Mouse (Mus musculus) forebrain, embryonic 13.5 days (tissue): Measurements from ENCODE around the gene Trpm8. TPM values are rescaled to one million over a fixed set of nuclear protein-coding genes. Genes with fewer than 3 reads are reported as not detected.
A peak's percentile ranks its signal among the peaks of the same experiment; 100 is the strongest.

Source experiments
- ATAC-seq: fragments of 200-750 bp; cut with Nextera tagmentation; 2 replicates; pipeline ENCODE4 v1.8.0; 2017
- H3K27ac ChIP-seq: fragments of 300-500 bp; sonication (generic); 2 replicates; pipeline ENCODE4 v1.5.1; 2015; ENCODE audit warnings: inconsistent platforms, mild to moderate bottlenecking, moderate library complexity
- H3K27me3 ChIP-seq: fragments of 300-500 bp; sonication (generic); 2 replicates; pipeline ENCODE4 v1.6.1; 2015; ENCODE audit warnings: mild to moderate bottlenecking, inconsistent platforms
- H3K36me3 ChIP-seq: fragments of 300-500 bp; sonication (generic); 2 replicates; pipeline ENCODE4 v1.6.1; 2015; ENCODE audit warnings: mild to moderate bottlenecking, inconsistent platforms; ENCODE audit not compliant: poor library complexity, severe bottlenecking
- H3K4me1 ChIP-seq: fragments of 300-500 bp; sonication (generic); 2 replicates; pipeline ENCODE4 v1.6.1; 2015; ENCODE audit warnings: inconsistent platforms
- H3K4me2 ChIP-seq: fragments of 300-500 bp; sonication (generic); 2 replicates; pipeline ENCODE4 v1.6.1; 2015; ENCODE audit warnings: inconsistent platforms, mild to moderate bottlenecking, moderate library complexity
- H3K4me3 ChIP-seq: fragments of 300-500 bp; sonication (generic); 2 replicates; pipeline ENCODE4 v1.5.1; 2015; ENCODE audit warnings: mild to moderate bottlenecking, inconsistent platforms
- H3K9ac ChIP-seq: fragments of 300-500 bp; sonication (generic); 2 replicates; pipeline ENCODE4 v1.6.1; 2015; ENCODE audit warnings: mild to moderate bottlenecking, inconsistent platforms
- H3K9me3 ChIP-seq: fragments of 300-500 bp; sonication (generic); replicated peaks from 2 replicates; pipeline ENCODE4 v1.6.1; 2016; ENCODE audit warnings: inconsistent platforms
- WGBS: fragments of 180-500 bp; shearing (Covaris S2); methylation state at CpG from one replicate; pipeline ENCODE4 v1.1.7; 2015; 5-methylcytosine and 5-hydroxymethylcytosine counted together
- polyA plus RNA-seq: library from polyadenylated mRNA; unstranded; fragments of >200 nt; fragmentation: Nextera tagmentation; extraction: Ambion mirVana; gene quantifications from 2 replicates; pipeline ENCODE4 v1.2.1, GENCODE M21; 2015

The Trpm8 gene
- polyA plus RNA-seq, 1 experiment from 2014 or later: 0.06 TPM

- H3K27me3 ChIP-seq: no peaks in the 10 kb centered on the region
- no peak overlapping the region for H3K4me3 ChIP-seq
- WGBS: 72% methylated on average over 2 of the region's 2 CpGs
- H3K9me3 ChIP-seq: no peaks in the 10 kb centered on the region
- no peak overlapping the region for H3K4me2 ChIP-seq
- no peak for ATAC-seq
- no peak overlapping the region for H3K27ac ChIP-seq
- no peaks in the 10 kb centered on the region for H3K36me3 ChIP-seq
- no peaks in the 10 kb centered on the region for H3K4me1 ChIP-seq
- H3K9ac ChIP-seq: no peak overlapping the region
Observed at GRCm38 (mm10) chr1:88418943-88419342, 141.5 kb downstream of the Trpm8 start.

- Histone ChIP-seq H3K27me3 (no peaks in the 10 kb centered on the region), H3K36me3 (no peaks in the 10 kb centered on the region), H3K9ac (no peak overlapping the region), H3K4me2 (no peak overlapping the region), H3K9me3 (no peaks in the 10 kb centered on the region), H3K27ac (no peak overlapping the region), H3K4me3 (no peak overlapping the region), H3K4me1 (no peaks in the 10 kb centered on the region)
- no peak for ATAC-seq
- WGBS: 91% methylated on average over 10 of the region's 10 CpGs
Observed at GRCm38 (mm10) chr1:88422045-88422444, 144.6 kb downstream of the Trpm8 start.

DNA sequence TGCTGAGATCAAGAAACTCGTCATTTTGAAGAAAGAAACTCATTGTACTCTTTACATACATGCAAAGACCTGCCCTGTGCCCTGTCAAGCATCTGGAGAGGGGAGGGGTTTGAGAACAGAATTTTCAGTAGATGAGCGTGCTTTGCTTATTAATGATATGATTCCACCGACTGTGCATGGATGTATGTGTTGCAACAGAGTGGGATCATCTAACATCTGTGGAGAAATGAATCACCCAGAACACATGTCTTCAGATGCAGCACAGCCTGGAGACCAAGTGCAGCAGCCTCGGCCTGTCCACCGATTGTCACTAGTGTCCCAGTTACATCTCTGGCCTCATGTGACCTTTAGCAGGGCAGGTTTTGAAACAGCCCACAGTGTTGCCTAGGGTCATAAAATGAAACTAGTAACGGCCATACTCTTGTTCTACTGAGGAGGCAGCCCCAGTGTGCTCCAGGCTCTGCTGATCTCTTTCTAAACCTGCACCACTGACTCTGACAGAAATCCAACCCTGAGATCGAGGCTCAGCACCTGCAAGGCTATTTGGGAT lies 145.5 kb downstream of the Trpm8 start:
- Histone ChIP-seq H3K4me1 (no peaks in the 10 kb centered on the region), H3K4me3 (no peak overlapping the region), H3K4me2 (no peak overlapping the region), H3K9me3 (no peaks in the 10 kb centered on the region), H3K27ac (no peak overlapping the region), H3K27me3 (no peaks in the 10 kb centered on the region), H3K36me3 (no peaks in the 10 kb centered on the region), H3K9ac (no peak overlapping the region)
- 78% methylated on average over 7 of the region's 7 CpGs for WGBS
- peak; percentile 48; the same call in 1 of the 2 replicates for ATAC-seq

DNA sequence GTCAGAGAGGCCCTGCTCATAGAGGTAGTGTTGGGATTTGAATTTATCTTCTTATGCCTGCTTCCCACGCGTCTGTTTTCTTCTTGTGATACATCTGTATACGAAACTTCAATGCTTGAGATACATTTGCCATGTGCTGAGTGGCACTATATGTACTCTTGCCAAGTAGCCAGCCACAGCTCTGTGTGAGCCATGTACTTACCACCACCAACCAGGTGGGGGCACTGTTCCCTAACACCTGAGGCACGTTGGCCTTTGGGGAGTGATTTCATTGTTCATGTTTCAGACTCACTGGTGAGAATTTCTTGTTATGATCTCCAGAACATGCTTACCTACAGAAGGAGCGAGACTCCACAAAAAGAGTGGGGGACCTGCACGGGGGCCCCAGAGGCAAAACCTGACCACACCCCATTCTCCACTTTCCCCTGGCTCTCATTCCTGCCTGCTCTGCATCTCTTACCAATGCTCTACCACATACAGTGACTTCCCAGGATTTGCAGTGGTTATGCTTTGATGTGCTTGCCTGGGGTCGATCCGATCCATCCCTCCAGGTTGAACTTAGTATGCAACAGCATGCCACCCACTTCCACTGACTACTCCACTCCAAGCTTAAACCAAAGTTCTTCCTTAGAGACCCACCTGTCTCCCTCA lies 147.3 kb downstream of the Trpm8 start:
- Histone ChIP-seq H3K36me3 (no peaks in the 10 kb centered on the region), H3K4me1 (peaks cover 4% of the 10 kb centered on the region; the same call in 1 of the 2 replicates), H3K4me2 (no peak overlapping the region), H3K4me3 (no peak overlapping the region), H3K27ac (no peak overlapping the region), H3K27me3 (no peaks in the 10 kb centered on the region), H3K9me3 (no peaks in the 10 kb centered on the region), H3K9ac (no peak overlapping the region)
- WGBS: 21% methylated on average over 8 of the region's 8 CpGs
- peak; percentile 81 for ATAC-seq

DNA sequence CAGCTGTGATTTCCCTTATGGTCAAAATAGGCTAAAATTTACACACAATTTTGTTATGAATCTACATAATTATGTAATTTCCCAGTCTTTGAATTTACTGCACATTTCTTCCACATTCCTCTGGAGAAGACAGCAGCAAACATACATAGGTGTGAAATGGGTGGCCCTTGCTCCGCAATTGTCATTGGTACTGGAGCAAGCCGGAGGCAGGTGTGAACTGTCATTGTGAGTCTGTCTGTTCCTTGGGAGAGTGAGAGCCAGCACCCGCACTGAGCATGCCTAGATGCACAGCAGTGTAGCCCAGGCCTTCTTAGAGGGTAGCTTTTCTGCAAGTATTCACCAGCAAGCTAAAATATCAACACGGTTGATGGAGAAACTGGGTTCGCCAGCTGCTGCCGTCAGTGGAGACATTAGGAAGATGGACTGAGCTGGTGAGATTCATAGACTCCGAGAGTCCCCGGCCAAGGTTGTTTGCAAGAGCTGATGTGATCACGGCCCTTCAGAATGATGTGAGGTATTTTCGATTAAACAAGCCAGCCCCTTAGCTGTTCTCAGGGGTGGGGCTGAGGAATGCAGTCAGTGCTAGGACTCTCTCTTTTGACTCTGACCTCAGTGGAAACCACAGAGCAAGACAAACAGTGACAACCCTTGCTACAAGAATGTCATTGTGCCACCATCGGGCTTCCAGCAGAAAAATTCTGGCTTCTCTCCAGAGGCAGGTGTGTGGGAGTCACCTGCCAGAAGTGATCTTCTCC lies 150.7 kb downstream of the Trpm8 start:
- no peak for ATAC-seq
- 87% methylated on average over 11 of the region's 11 CpGs for WGBS
- Histone ChIP-seq H3K4me1 (peaks cover 4% of the 10 kb centered on the region; the same call in 1 of the 2 replicates), H3K27me3 (no peaks in the 10 kb centered on the region), H3K36me3 (no peaks in the 10 kb centered on the region), H3K4me3 (no peak overlapping the region), H3K9me3 (no peaks in the 10 kb centered on the region), H3K27ac (no peak overlapping the region), H3K9ac (no peak overlapping the region), H3K4me2 (no peak overlapping the region)

GRCm38 (mm10) chr1:88429413-88429812 lies 152.0 kb downstream of the Trpm8 start:
- Histone ChIP-seq H3K9ac (no peak overlapping the region), H3K9me3 (no peaks in the 10 kb centered on the region), H3K27me3 (no peaks in the 10 kb centered on the region), H3K36me3 (no peaks in the 10 kb centered on the region), H3K4me3 (no peak overlapping the region), H3K4me1 (peaks cover 4% of the 10 kb centered on the region; the same call in 1 of the 2 replicates), H3K27ac (no peak overlapping the region), H3K4me2 (no peak overlapping the region)
- ATAC-seq: no peak
- WGBS: 42% methylated on average over 1 of the region's 1 CpGs

DNA sequence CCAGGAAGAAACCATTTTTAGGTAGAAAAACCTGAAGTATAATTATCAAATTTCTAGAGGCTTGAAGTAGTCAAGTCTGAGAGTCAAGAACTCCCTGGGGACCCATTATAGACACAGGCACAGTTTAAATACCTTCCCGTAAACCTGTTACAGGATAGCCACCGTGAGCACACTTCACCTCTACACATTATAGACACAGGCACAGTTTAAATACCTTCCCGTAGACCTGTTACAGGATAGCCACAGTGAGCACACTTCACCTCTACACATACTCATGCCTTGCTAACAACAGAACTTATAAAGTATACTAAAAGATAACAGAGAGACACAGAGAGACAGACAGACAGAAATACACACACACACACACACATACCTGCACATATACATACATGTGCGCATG lies 153.8 kb downstream of the Trpm8 start:
- H3K27me3 ChIP-seq: no peaks in the 10 kb centered on the region
- no peak overlapping the region for H3K27ac ChIP-seq
- no peaks in the 10 kb centered on the region for H3K36me3 ChIP-seq
- H3K9me3 ChIP-seq: no peaks in the 10 kb centered on the region
- H3K4me1 ChIP-seq: peaks cover 4% of the 10 kb centered on the region; the same call in 1 of the 2 replicates
- ATAC-seq: no peak
- H3K4me3 ChIP-seq: no peak overlapping the region
- 91% methylated on average over 4 of the region's 4 CpGs for WGBS
- H3K4me2 ChIP-seq: no peak overlapping the region
- no peak overlapping the region for H3K9ac ChIP-seq

GRCm38 (mm10) chr1:88432601-88433000 lies 155.1 kb downstream of the Trpm8 start:
- Histone ChIP-seq H3K4me3 (no peak overlapping the region), H3K27me3 (no peaks in the 10 kb centered on the region), H3K4me2 (no peak overlapping the region), H3K9ac (no peak overlapping the region), H3K36me3 (no peaks in the 10 kb centered on the region), H3K4me1 (peaks cover 4% of the 10 kb centered on the region; the same call in 1 of the 2 replicates), H3K9me3 (no peaks in the 10 kb centered on the region), H3K27ac (no peak overlapping the region)
- WGBS: 55% methylated on average over 3 of the region's 3 CpGs
- no peak for ATAC-seq

GRCm38 (mm10) chr1:88433096-88433883 lies 155.8 kb downstream of the Trpm8 start:
- WGBS: 50% methylated on average over 6 of the region's 6 CpGs
- no peaks in the 10 kb centered on the region for H3K27me3 ChIP-seq
- H3K4me3 ChIP-seq: no peak overlapping the region
- H3K4me2 ChIP-seq: no peak overlapping the region
- no peak overlapping the region for H3K27ac ChIP-seq
- no peaks in the 10 kb centered on the region for H3K36me3 ChIP-seq
- H3K4me1 ChIP-seq: peaks cover 4% of the 10 kb centered on the region; the same call in 1 of the 2 replicates
- no peak for ATAC-seq
- no peaks in the 10 kb centered on the region for H3K9me3 ChIP-seq
- H3K9ac ChIP-seq: no peak overlapping the region

GRCm38 (mm10) chr1:88434057-88434456 lies 156.6 kb downstream of the Trpm8 start:
- H3K4me3 ChIP-seq: no peak overlapping the region
- 61% methylated on average over 4 of the region's 4 CpGs for WGBS
- H3K9ac ChIP-seq: no peak overlapping the region
- no peaks in the 10 kb centered on the region for H3K9me3 ChIP-seq
- peaks cover 4% of the 10 kb centered on the region; the same call in 1 of the 2 replicates for H3K4me1 ChIP-seq
- H3K36me3 ChIP-seq: no peaks in the 10 kb centered on the region
- H3K27me3 ChIP-seq: no peaks in the 10 kb centered on the region
- no peak overlapping the region for H3K27ac ChIP-seq
- H3K4me2 ChIP-seq: no peak overlapping the region
- no peak for ATAC-seq

DNA sequence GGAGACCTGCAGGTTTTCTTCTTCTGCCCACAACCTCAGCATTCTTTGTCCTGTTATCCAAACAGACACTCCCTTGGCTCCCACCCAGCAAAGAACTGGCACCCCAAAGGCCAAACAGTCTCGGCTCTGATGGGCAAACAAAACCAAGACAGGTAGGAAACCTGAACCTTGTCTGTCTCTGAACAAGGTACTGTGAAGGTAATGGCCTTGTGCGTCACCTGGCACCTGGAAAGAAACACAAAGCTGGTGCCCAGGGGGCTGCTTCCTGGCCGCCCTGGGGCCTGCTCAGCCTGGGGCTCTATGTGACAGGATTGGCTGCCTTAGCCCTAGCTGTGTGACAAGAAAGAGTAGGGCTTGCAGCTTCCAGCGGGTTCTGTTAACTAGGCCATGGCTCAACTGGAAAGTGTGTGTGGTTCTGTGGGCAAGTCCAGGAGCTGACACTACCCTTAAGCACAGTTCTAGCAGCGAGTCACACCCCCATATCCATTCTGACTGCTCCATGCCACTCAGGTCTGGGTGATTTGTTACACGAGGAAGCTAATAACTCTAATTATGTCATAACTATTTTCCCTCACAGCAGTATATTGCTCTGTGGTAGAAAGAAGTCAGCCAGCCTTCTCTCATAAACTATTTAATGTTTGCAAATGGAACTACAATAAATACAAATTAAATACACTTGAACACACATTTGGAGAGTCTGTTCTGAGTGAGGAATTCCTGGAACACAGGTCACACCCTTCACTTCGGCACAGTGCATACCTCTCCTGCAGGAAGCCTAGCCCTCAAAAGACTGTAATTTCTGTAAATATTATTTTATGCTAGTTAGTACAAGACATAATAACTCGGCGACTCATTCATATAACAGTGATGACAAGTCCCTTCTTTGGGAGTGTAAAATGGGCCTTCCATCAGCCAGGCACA lies 160.0 kb downstream of the Trpm8 start:
- WGBS: 82% methylated on average over 9 of the region's 9 CpGs
- no peaks in the 10 kb centered on the region for H3K4me1 ChIP-seq
- no peak overlapping the region for H3K4me2 ChIP-seq
- H3K4me3 ChIP-seq: no peak overlapping the region
- no peaks in the 10 kb centered on the region for H3K9me3 ChIP-seq
- H3K27me3 ChIP-seq: no peaks in the 10 kb centered on the region
- no peaks in the 10 kb centered on the region for H3K36me3 ChIP-seq
- no peak overlapping the region for H3K27ac ChIP-seq
- ATAC-seq: no peak
- H3K9ac ChIP-seq: no peak overlapping the region
